Mouse (Mus musculus) G1E (cell line): Measurements from ENCODE around the gene Gstm3.
"Not testable (repeated sequence)": the region's sequence is repeated elsewhere in the genome, so short reads cannot be mapped to it uniquely, and the experiment has no call there.

Experiments used
- CTCF ChIP-seq: IDR thresholded peaks from 2 replicates; pipeline ENCODE4 v1.5.1; 2012; ENCODE audit warnings: low read depth, low read length, inconsistent platforms, mixed read lengths
- GATA1 ChIP-seq: IDR thresholded peaks from 2 replicates; pipeline ENCODE4 v1.6.1; 2012; ENCODE audit warnings: borderline replicate concordance, low read length, inconsistent platforms, mixed read lengths
- TAL1 ChIP-seq: conservative IDR thresholded peaks from 2 replicates; pipeline ENCODE4 v1.6.1; 2012; ENCODE audit warnings: low read depth, low read length, inconsistent platforms, mixed read lengths

DNA sequence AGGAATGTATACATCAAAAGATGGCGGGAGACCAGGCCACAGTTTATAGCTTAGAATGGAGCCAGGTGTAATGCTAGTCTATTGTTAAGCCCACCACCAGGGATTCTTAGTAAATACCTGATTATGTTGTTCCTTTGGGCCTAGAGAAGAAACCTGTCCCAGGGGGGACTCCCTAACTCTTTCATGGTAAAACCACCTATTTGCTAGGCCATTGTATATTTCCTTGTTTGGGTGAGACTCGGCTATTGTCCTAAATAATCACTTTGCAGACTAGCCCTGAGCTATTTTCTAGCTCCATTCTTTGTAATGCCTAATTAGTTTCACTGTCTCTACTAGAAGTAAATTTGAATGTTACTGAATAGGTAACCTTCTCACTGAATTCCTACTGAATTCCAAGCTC is 26.9 kb upstream of the Gstm3 start:
- not testable (repeated sequence) for TF ChIP-seq CTCF, GATA1, TAL1
